Mouse (Mus musculus): ENCODE results near the gene Slc25a10. TPM values are rescaled to one million over a fixed set of nuclear protein-coding genes. Genes with fewer than 3 reads are reported as not detected.

The Slc25a10 gene
- polyA plus RNA-seq, 1 experiment from 2014 or later: 104 TPM

GRCm38 (mm10) chr11:120455413-120455812 lies 36.2 kb upstream of the Slc25a10 start:
- WGBS: 89% methylated on average over 7 of the region's 7 CpGs
- Histone ChIP-seq H3K4me3 (ENCODE audit: low read length) (no peak overlapping the region), H3K9me3 (ENCODE audit: control insufficient read depth, low read length) (no peaks in the 10 kb centered on the region), H3K4me2 (ENCODE audit: low read depth, low read length) (no peak overlapping the region), H3K27ac (ENCODE audit: low read length) (no peak overlapping the region), H3K4me1 (ENCODE audit: control insufficient read depth, insufficient read depth, low read length) (peaks cover 15% of the 10 kb centered on the region), H3K36me3 (ENCODE audit: control insufficient read depth, insufficient read depth, low read length) (no peaks in the 10 kb centered on the region), H3K9ac (ENCODE audit: low read depth, low read length) (no peak overlapping the region), H3K27me3 (replicated peaks; ENCODE audit: control insufficient read depth, insufficient read depth, low read length) (no peaks in the 10 kb centered on the region)
- no peak for ATAC-seq

GRCm38 (mm10) chr11:120457370-120457769 lies 34.3 kb upstream of the Slc25a10 start:
- Histone ChIP-seq H3K27ac (ENCODE audit: low read length) (peak overlapping the region; percentile 89), H3K36me3 (ENCODE audit: control insufficient read depth, insufficient read depth, low read length) (no peaks in the 10 kb centered on the region; the same call in 1 of the 2 replicates), H3K9ac (ENCODE audit: low read depth, low read length) (peak overlapping the region; percentile 99), H3K4me1 (ENCODE audit: control insufficient read depth, insufficient read depth, low read length) (peaks cover 15% of the 10 kb centered on the region), H3K27me3 (replicated peaks; ENCODE audit: control insufficient read depth, insufficient read depth, low read length) (no peaks in the 10 kb centered on the region), H3K4me3 (ENCODE audit: low read length) (peak overlapping the region; percentile 93), H3K9me3 (ENCODE audit: control insufficient read depth, low read length) (no peaks in the 10 kb centered on the region), H3K4me2 (ENCODE audit: low read depth, low read length) (peak overlapping the region; percentile 79)
- WGBS: 23% methylated on average over 14 of the region's 14 CpGs
- peak; percentile 31; the same call in 1 of the 2 replicates for ATAC-seq

- peak; percentile 95 for ATAC-seq
- Histone ChIP-seq H3K4me1 (ENCODE audit: control insufficient read depth, insufficient read depth, low read length) (peaks cover 15% of the 10 kb centered on the region), H3K27ac (ENCODE audit: low read length) (peak within 1 kb of the TSS; percentile 89), H3K9me3 (ENCODE audit: control insufficient read depth, low read length) (no peaks in the 10 kb centered on the region), H3K4me3 (ENCODE audit: low read length) (peak within 1 kb of the TSS; percentile 93), H3K36me3 (ENCODE audit: control insufficient read depth, insufficient read depth, low read length) (no peaks in the 10 kb centered on the region; the same call in 1 of the 2 replicates), H3K9ac (ENCODE audit: low read depth, low read length) (peak within 1 kb of the TSS; percentile 99), H3K27me3 (replicated peaks; ENCODE audit: control insufficient read depth, insufficient read depth, low read length) (no peaks in the 10 kb centered on the region), H3K4me2 (ENCODE audit: low read depth, low read length) (peak within 1 kb of the TSS; percentile 79)
- 4% methylated on average over 62 of the region's 62 CpGs for WGBS
Observed at GRCm38 (mm10) chr11:120457772-120458751, 33.6 kb upstream of the Slc25a10 start, which contains the start of the genes Oxld1 and Ccdc137. Gene Oxld1 (minus strand): TSS chr11:120458068. Gene Ccdc137 (plus strand): TSS chr11:120458115.

- 65% methylated on average over 6 of the region's 6 CpGs for WGBS
- no peak overlapping the region; the same call in 1 of the 2 replicates for H3K27ac ChIP-seq (ENCODE audit: low read length)
- peak overlapping the region; percentile 93 for H3K4me3 ChIP-seq (ENCODE audit: low read length)
- peak overlapping the region; percentile 79 for H3K4me2 ChIP-seq (ENCODE audit: low read depth, low read length)
- H3K4me1 ChIP-seq (ENCODE audit: control insufficient read depth, insufficient read depth, low read length): peaks cover 15% of the 10 kb centered on the region
- no peaks in the 10 kb centered on the region for H3K9me3 ChIP-seq (ENCODE audit: control insufficient read depth, low read length)
- no peaks in the 10 kb centered on the region for H3K27me3 ChIP-seq (replicated peaks; ENCODE audit: control insufficient read depth, insufficient read depth, low read length)
- H3K9ac ChIP-seq (ENCODE audit: low read depth, low read length): peak overlapping the region; percentile 99
- ATAC-seq: no peak
- H3K36me3 ChIP-seq (ENCODE audit: control insufficient read depth, insufficient read depth, low read length): no peaks in the 10 kb centered on the region; the same call in 1 of the 2 replicates
Observed at GRCm38 (mm10) chr11:120458847-120459597, 32.6 kb upstream of the Slc25a10 start.

- ATAC-seq: no peak
- no peaks in the 10 kb centered on the region; the same call in 1 of the 2 replicates for H3K36me3 ChIP-seq (ENCODE audit: control insufficient read depth, insufficient read depth, low read length)
- WGBS: 76% methylated on average over 2 of the region's 2 CpGs
- peaks cover 23% of the 10 kb centered on the region for H3K4me1 ChIP-seq (ENCODE audit: control insufficient read depth, insufficient read depth, low read length)
- H3K4me3 ChIP-seq (ENCODE audit: low read length): no peak overlapping the region
- H3K27ac ChIP-seq (ENCODE audit: low read length): no peak overlapping the region
- no peak overlapping the region for H3K4me2 ChIP-seq (ENCODE audit: low read depth, low read length)
- no peaks in the 10 kb centered on the region for H3K9me3 ChIP-seq (ENCODE audit: control insufficient read depth, low read length)
- H3K27me3 ChIP-seq (replicated peaks; ENCODE audit: control insufficient read depth, insufficient read depth, low read length): no peaks in the 10 kb centered on the region
- no peak overlapping the region for H3K9ac ChIP-seq (ENCODE audit: low read depth, low read length)
Observed at GRCm38 (mm10) chr11:120463536-120463935, 28.1 kb upstream of the Slc25a10 start.

GRCm38 (mm10) chr11:120464365-120464764 lies 27.3 kb upstream of the Slc25a10 start:
- H3K36me3 ChIP-seq (ENCODE audit: control insufficient read depth, insufficient read depth, low read length): no peaks in the 10 kb centered on the region; the same call in 1 of the 2 replicates
- no peak overlapping the region for H3K27ac ChIP-seq (ENCODE audit: low read length)
- ATAC-seq: no peak
- WGBS: 89% methylated on average over 5 of the region's 5 CpGs
- no peak overlapping the region for H3K4me2 ChIP-seq (ENCODE audit: low read depth, low read length)
- no peaks in the 10 kb centered on the region for H3K9me3 ChIP-seq (ENCODE audit: control insufficient read depth, low read length)
- no peaks in the 10 kb centered on the region for H3K27me3 ChIP-seq (replicated peaks; ENCODE audit: control insufficient read depth, insufficient read depth, low read length)
- no peak overlapping the region for H3K4me3 ChIP-seq (ENCODE audit: low read length)
- peaks cover 19% of the 10 kb centered on the region for H3K4me1 ChIP-seq (ENCODE audit: control insufficient read depth, insufficient read depth, low read length)
- H3K9ac ChIP-seq (ENCODE audit: low read depth, low read length): no peak overlapping the region

GRCm38 (mm10) chr11:120465521-120465920 lies 26.1 kb upstream of the Slc25a10 start:
- no peak for ATAC-seq
- Histone ChIP-seq H3K9ac (ENCODE audit: low read depth, low read length) (no peak overlapping the region), H3K4me3 (ENCODE audit: low read length) (no peak overlapping the region), H3K4me2 (ENCODE audit: low read depth, low read length) (no peak overlapping the region), H3K4me1 (ENCODE audit: control insufficient read depth, insufficient read depth, low read length) (peaks cover 19% of the 10 kb centered on the region), H3K36me3 (ENCODE audit: control insufficient read depth, insufficient read depth, low read length) (peaks cover 6% of the 10 kb centered on the region; the same call in 1 of the 2 replicates), H3K27me3 (replicated peaks; ENCODE audit: control insufficient read depth, insufficient read depth, low read length) (no peaks in the 10 kb centered on the region), H3K9me3 (ENCODE audit: control insufficient read depth, low read length) (no peaks in the 10 kb centered on the region), H3K27ac (ENCODE audit: low read length) (no peak overlapping the region)
- WGBS: 94% methylated on average over 4 of the region's 4 CpGs

GRCm38 (mm10) chr11:120467051-120467735 lies 24.4 kb upstream of the Slc25a10 start, which contains the start of gene Arl16:
Gene Arl16 (minus strand): TSS chr11:120467607.
- peaks cover 19% of the 10 kb centered on the region for H3K4me1 ChIP-seq (ENCODE audit: control insufficient read depth, insufficient read depth, low read length)
- peak within 1 kb of the TSS; percentile 52 for H3K27ac ChIP-seq (ENCODE audit: low read length)
- H3K36me3 ChIP-seq (ENCODE audit: control insufficient read depth, insufficient read depth, low read length): peaks cover 13% of the 10 kb centered on the region; the same call in 1 of the 2 replicates
- peak within 1 kb of the TSS; percentile 92 for H3K4me3 ChIP-seq (ENCODE audit: low read length)
- WGBS: under 1% methylated on average over 53 of the region's 54 CpGs
- H3K9ac ChIP-seq (ENCODE audit: low read depth, low read length): peak within 1 kb of the TSS; percentile 86
- peak; percentile 100 for ATAC-seq
- H3K4me2 ChIP-seq (ENCODE audit: low read depth, low read length): peak within 1 kb of the TSS; percentile 82
- no peaks in the 10 kb centered on the region for H3K27me3 ChIP-seq (replicated peaks; ENCODE audit: control insufficient read depth, insufficient read depth, low read length)
- no peaks in the 10 kb centered on the region for H3K9me3 ChIP-seq (ENCODE audit: control insufficient read depth, low read length)

All from intestine, embryonic 16.5 days (tissue).